Mouse (Mus musculus) central nervous system, embryonic 18 days (tissue): ENCODE results near the gene Cacng8. TPM values are rescaled to one million over a fixed set of nuclear protein-coding genes. Genes with fewer than 3 reads are reported as not detected.

Source experiments
- polyA plus RNA-seq: library from polyadenylated mRNA; depleted of rRNA; stranded (reverse); fragments of >200 nt; gene quantifications from 2 replicates; pipeline ENCODE4 v1.2.3, GENCODE M21; 2012; rRNA removed

Cacng8 gene
- polyA plus RNA-seq: 27.4 and 34.5 TPM in 2 replicates

GRCm38 (mm10) chr7:3390413-3391080 lies at the start of gene Cacng8:
Gene Cacng8 (plus strand): TSS chr7:3390683.

DNA sequence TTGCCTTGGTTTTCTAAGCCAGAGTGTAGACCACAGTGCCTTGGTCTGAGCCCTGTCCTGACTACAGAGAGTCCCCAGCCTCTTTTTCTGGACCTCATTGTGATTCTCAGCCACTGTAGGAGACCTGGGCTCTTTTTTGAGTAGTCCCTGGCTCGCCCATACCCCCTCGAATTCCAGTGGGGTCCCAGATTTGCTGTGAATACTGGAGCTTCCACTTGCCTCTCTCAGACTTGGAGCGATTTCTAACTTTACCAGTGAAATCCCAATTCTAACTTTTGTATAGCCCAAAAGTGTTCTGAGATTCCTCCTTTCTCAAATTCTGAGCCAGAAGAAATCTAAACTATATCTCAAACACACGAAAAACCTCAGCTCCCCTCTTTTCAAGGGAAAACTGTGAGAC lies 33.4 kb downstream of the Cacng8 start, which contains the start of gene Cacng6:
TSS of gene Cacng6 (plus strand) at position 301 of the 400 bp plus-strand sequence.

Other genes starting within 250 kb of the Cacng8 start
- gene AU018091, start 221.5 kb upstream of the Cacng8 start, polyA plus RNA-seq: not detected in 2 replicates
- 0.01 and 0.05 TPM in 2 replicates for gene Nlrp12, start 140.9 kb upstream of the Cacng8 start, polyA plus RNA-seq
- gene Myadm, start 101.6 kb upstream of the Cacng8 start, polyA plus RNA-seq: 48.4 and 53.2 TPM in 2 replicates
- 17.4 and 22.6 TPM in 2 replicates for gene Prkcg, start 101.5 kb upstream of the Cacng8 start, polyA plus RNA-seq
- gene Cacng7, start 57.7 kb upstream of the Cacng8 start, polyA plus RNA-seq: 92.0 and 115 TPM in 2 replicates
- 0.26 and 0.79 TPM in 2 replicates for gene Cacng6, start 33.5 kb downstream of the Cacng8 start, polyA plus RNA-seq
- 0.05 TPM in 1 of 2 replicates, not detected in the other for gene Tarm1, start 111.9 kb downstream of the Cacng8 start, polyA plus RNA-seq
- 2.0 and 2.9 TPM in 2 replicates for gene Oscar, start 225.5 kb downstream of the Cacng8 start, polyA plus RNA-seq
- 267 and 278 TPM in 2 replicates for gene Ndufa3, start 226.7 kb downstream of the Cacng8 start, polyA plus RNA-seq
- gene Tfpt, start 239.2 kb downstream of the Cacng8 start, polyA plus RNA-seq: 36.2 and 36.8 TPM in 2 replicates
- 68.3 and 70.2 TPM in 2 replicates for gene Prpf31, start 239.3 kb downstream of the Cacng8 start, polyA plus RNA-seq